Mouse (Mus musculus) embryonic fibroblast, embryonic 13.5 days (primary cell): Measurements from ENCODE around the gene Map4k4.

ENCODE experiments used
- CTCF ChIP-seq: IDR thresholded peaks from 2 replicates; pipeline ENCODE4 v1.5.1; 2011; ENCODE audit warnings: mild to moderate bottlenecking, control low read depth, low read length, moderate library complexity, borderline replicate concordance; ENCODE audit not compliant: insufficient read depth
- POLR2A ChIP-seq: IDR thresholded peaks from 2 replicates; pipeline ENCODE4 v1.6.1; 2011; ENCODE audit warnings: low read depth, mild to moderate bottlenecking, control low read depth, low read length, moderate library complexity

DNA sequence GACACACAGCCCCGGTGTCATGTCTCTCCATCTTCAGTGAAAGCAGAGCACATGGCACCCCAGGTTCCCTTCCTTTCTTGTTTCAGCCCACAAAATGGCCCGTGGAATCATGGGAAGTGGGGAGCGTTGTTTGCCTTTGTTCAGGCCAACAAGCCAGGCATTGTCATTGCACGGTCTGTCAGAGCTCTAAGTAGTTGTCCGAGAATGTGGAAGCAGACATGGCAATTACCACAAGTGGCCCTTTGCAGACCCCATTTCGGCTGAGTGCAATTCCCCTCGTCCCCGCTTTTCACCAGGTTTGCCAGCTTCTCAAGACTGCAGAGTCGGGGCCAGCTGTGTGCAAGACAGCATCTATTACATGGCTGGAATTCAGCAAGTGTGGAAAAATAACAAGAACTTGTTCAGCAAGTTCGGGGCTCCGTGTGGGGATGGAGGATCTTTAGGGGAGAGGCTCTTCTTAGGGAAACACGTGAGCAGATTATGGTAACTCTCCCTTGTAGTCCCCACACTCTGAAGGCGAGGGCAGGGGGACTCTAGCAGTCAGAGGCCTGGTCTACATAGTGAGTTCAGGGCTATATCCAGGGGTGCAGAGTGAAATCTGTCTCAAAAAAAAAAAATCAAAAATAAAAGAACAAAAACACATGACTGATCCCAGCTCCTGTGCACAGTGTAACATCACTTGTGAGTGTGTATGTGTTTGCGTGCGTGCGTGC lies 15.8 kb upstream of the Map4k4 start:
- TF ChIP-seq POLR2A (no peak), CTCF (no peak)
